Mouse (Mus musculus): ENCODE data around the gene Zfp451. TPM values are rescaled to one million over a fixed set of nuclear protein-coding genes. Genes with fewer than 3 reads are reported as not detected.
"Not testable (repeated sequence)": the region's sequence is repeated elsewhere in the genome, so short reads cannot be mapped to it uniquely, and the experiment has no call there.

Zfp451 gene
- polyA plus RNA-seq, 2 experiments from 2014 or later = 10.9 to 12.1 TPM

- peak; percentile 40 for ATAC-seq
These were observed 57.4 kb downstream of the Zfp451 start for GRCm38 (mm10) chr1:33757033-33757413.

- no peak for ATAC-seq
These were observed 58.0 kb downstream of the Zfp451 start for GRCm38 (mm10) chr1:33756258-33757032.

- no peak for ATAC-seq
These were observed 58.6 kb downstream of the Zfp451 start for GRCm38 (mm10) chr1:33755799-33756198.

- ATAC-seq = no peak
These were observed 59.2 kb downstream of the Zfp451 start for GRCm38 (mm10) chr1:33754965-33755735.

GRCm38 (mm10) chr1:33754089-33754488 lies 60.3 kb downstream of the Zfp451 start:
- ATAC-seq = no peak

- ATAC-seq = no peak
These were observed 63.1 kb downstream of the Zfp451 start for GRCm38 (mm10) chr1:33751283-33751682.

GRCm38 (mm10) chr1:33749709-33750108 lies 64.7 kb downstream of the Zfp451 start:
- ATAC-seq = not testable (repeated sequence)

GRCm38 (mm10) chr1:33749109-33749508 lies 65.3 kb downstream of the Zfp451 start:
- ATAC-seq = no peak

- ATAC-seq = no peak
These were observed 68.5 kb downstream of the Zfp451 start for GRCm38 (mm10) chr1:33745901-33746300.

GRCm38 (mm10) chr1:33744815-33745214 lies 69.6 kb downstream of the Zfp451 start:
- not testable (repeated sequence) for ATAC-seq

- peak; percentile 63 for ATAC-seq
These were observed 71.5 kb downstream of the Zfp451 start for GRCm38 (mm10) chr1:33742903-33743302.

- peak; percentile 86 for ATAC-seq
These were observed 75.1 kb downstream of the Zfp451 start for GRCm38 (mm10) chr1:33739302-33739701.

- peak; percentile 42 for ATAC-seq
These were observed 75.6 kb downstream of the Zfp451 start for GRCm38 (mm10) chr1:33738681-33739278.

GRCm38 (mm10) chr1:33738281-33738680 lies 76.1 kb downstream of the Zfp451 start:
- no peak for ATAC-seq

- no peak for ATAC-seq
These were observed 80.3 kb downstream of the Zfp451 start for GRCm38 (mm10) chr1:33734001-33734685.

- ATAC-seq = no peak
These were observed 81.4 kb downstream of the Zfp451 start for GRCm38 (mm10) chr1:33733044-33733443.

GRCm38 (mm10) chr1:33725086-33725485 lies 89.3 kb downstream of the Zfp451 start:
- no peak for ATAC-seq

- no peak for ATAC-seq
These were observed 89.9 kb downstream of the Zfp451 start for GRCm38 (mm10) chr1:33724516-33724915.

GRCm38 (mm10) chr1:33721020-33721419 lies 93.4 kb downstream of the Zfp451 start:
- no peak for ATAC-seq

- ATAC-seq = no peak
These were observed 94.2 kb downstream of the Zfp451 start for GRCm38 (mm10) chr1:33720231-33720630.

GRCm38 (mm10) chr1:33719733-33720225 lies 94.6 kb downstream of the Zfp451 start, which contains the start of gene Rab23:
Rab23 (plus strand) TSS chr1:33719887.
- peak; percentile 88 for ATAC-seq

GRCm38 (mm10) chr1:33717636-33718035 lies 96.8 kb downstream of the Zfp451 start:
- ATAC-seq = no peak

GRCm38 (mm10) chr1:33714796-33715195 lies 99.6 kb downstream of the Zfp451 start:
- no peak for ATAC-seq

Data from CD4-positive, CD25-positive, alpha-beta regulatory T cell, adult 4 months (primary cell).